Mouse (Mus musculus) brown adipose tissue, adult 24 weeks (tissue): ENCODE results near the gene Ccni. TPM values are rescaled to one million over a fixed set of nuclear protein-coding genes. Genes with fewer than 3 reads are reported as not detected.

ENCODE experiments used
- H3K27ac ChIP-seq: fragments of 200-500 bp; replicated peaks from 2 replicates; pipeline ENCODE4 v1.5.1; 2012; ENCODE audit warnings: low read depth, mild to moderate bottlenecking, low read length
- H3K4me1 ChIP-seq: fragments of 200-500 bp; 2 replicates; pipeline ENCODE4 v1.6.1; 2012; ENCODE audit warnings: low read length, mixed read lengths; ENCODE audit not compliant: control insufficient read depth, insufficient read depth, insufficient read length
- H3K4me3 ChIP-seq: fragments of 200-500 bp; 2 replicates; pipeline ENCODE4 v1.5.1; 2012; ENCODE audit warnings: low read depth, mild to moderate bottlenecking, low read length, moderate library complexity; ENCODE audit not compliant: insufficient read depth
- polyA plus RNA-seq: library from polyadenylated mRNA; stranded (reverse); fragments of >200 nt; gene quantifications from 2 replicates; pipeline ENCODE4 v1.2.4, GENCODE M21; 2012; ENCODE audit not compliant: missing spikeins, insufficient read depth, insufficient read length

The Ccni gene
- polyA plus RNA-seq = 180 and 268 TPM in 2 replicates

DNA sequence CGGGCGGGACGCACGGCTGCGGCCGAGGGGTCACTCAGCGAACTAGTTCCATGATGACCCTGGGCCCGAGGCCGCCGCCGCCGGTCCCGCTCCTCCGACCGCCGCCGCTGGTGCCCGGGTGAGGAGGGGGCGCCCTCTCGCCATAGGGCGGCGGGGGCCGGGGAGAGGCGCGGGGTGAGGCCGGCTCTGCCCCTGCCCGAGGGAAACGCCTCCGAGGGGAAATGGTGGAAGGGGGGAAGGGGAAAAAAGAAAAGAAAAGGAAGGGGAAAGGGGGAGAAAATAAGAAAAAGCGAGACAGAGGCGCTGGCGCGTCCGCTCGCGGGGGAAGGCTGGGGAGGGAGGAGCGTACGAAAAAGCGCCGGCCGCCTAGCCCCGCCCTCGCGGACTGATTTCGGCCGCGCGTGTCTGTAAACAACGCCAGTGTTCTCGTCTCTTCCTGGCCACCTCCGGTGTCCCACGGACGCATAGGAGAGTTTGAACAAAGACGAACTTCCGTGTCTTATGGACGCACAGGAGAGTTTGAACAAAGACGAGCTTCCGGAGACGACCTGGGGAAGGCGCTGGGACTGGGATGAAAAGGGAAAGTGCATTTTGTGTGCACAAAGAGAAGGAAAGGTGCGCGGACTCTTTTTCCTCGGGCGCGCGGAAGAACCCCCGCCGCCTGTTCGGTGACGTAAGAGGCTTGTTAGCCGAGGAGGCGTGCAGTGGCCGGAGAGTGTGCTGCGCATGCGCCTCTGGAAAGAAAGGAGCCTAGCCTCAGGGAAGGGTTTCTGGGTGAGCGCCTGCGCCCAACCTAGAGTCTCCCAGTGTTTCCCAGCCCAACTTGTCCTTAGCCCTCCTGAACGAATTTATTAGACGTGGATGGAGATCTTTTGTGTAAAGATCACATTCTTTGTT is at the start of gene Ccni, which contains the start of gene 2010109A12Rik:
Gene Ccni, minus strand, starts transcription at position 387 of the 897 bp plus-strand sequence.
Gene 2010109A12Rik, plus strand, starts transcription at position 410 of the 897 bp plus-strand sequence.
- H3K4me3 ChIP-seq = peak within 1 kb of the TSS; percentile 92
- H3K27ac ChIP-seq = peak within 1 kb of the TSS; percentile 99
- H3K4me1 ChIP-seq = no peaks in the 10 kb centered on the region

DNA sequence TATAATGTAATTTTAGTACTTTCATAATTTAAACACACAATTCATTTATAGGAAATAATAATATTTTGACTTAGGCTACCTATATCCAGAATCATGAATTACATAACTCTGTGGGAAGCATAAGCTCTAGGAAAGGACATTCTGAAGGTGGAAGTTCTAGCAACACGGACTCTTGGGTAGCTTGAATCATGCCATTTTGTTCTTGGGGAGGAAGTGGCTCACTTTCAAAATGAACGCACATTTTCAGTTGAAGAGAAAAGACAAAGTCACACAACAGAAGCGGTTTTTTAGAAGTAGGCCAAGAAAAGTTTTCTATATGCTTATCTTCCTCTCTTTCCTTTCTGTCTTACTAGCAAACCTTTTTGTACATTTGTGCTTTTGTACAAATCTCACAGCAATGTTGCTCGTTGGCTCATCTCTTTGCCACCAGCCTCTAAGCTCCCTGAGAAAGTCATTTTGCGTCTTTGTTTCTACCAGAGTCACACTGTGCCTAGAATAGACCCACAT is 49.5 kb upstream of the Ccni start:
- no peak overlapping the region for H3K4me3 ChIP-seq
- H3K27ac ChIP-seq = no peak overlapping the region
- H3K4me1 ChIP-seq = no peaks in the 10 kb centered on the region

DNA sequence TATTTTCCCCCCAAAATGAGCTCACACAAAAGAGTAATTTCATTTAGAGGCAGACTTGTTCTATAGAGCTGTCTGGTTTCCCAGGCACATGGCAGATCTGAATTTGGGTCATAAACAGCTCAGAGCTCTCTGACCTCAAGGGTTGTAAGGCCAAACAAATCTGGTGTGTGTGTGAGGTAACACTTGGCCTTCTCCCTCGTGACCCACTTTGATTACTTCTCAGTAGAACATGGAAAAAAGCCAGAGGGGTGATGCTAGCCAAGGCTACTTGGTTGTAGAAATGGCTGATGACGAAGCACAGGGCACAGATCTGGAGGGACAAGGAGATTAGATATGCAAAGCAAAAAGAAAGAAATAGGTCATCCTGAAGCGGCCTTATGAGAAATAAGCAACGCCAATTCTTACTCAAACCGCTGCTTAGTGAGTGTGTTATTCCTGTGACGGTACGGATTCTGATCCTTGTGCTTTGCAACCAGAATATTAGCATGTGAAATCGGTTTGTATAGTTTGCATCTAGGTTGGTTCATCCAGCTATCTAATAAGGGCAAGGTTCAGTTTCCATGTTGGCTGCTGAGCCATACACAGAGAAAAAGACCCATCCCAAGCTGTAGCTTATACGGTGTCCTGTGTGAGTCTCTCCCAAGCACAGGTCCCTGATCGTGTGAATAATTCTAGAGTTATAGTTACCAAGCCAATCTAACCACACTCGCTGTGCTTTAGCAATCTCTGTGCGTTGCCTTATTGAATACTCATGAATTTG is 44.9 kb upstream of the Ccni start:
- Histone ChIP-seq H3K4me1 (no peaks in the 10 kb centered on the region), H3K27ac (0 out of 2 replicates have a peak overlapping the region, but pooled peaks have one; percentile 1), H3K4me3 (no peak overlapping the region)

DNA sequence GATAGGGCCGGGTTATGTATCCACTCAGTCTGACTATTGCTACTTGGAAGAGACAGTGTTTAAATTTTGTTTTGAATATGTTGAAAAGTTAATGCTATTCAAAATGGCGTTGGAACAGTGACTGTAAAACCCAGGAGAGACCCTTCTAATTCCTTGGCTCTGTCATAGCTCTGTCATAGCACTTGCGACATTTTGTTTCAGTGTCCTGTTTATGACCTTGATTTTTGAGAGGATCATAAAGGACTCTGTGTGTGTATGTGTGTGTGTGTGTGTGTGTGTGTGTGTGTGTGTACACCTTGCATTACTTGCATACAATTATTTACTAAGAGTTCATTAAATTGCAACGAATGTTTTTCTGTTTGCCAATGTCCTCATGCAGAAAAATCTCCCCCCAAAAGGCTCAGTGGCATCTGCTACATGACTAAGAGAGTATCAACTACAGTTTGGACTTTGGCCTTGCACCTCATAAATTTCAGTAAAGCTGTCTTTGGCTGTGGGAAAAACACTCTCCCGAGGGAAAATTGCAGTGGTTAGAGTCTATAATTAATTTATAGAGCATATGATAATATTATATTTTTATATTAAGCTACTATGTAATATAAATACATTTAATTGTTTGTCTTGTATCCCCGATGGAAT is 43.8 kb upstream of the Ccni start:
- Histone ChIP-seq H3K27ac (no peak overlapping the region), H3K4me3 (no peak overlapping the region), H3K4me1 (no peaks in the 10 kb centered on the region)

DNA sequence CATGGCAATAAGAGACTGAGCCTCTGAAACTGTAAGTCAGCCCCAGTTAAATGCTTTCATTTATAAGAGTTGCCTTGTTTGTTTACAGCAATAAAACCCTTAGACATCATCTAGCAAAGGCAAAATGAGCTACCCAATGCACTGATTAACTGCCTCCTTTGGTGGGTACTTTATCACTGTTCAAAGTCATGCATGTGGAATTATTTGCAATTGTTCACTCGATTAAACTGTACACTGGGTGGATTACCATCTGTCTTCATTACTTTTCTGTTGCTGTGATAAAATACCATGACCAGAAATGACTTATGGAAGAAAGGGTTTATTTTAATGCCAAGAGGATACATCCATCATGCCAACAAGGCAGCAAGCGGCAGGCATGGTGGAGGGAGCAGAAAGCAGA is 39.0 kb upstream of the Ccni start:
- Histone ChIP-seq H3K4me3 (no peak overlapping the region), H3K27ac (no peak overlapping the region)

DNA sequence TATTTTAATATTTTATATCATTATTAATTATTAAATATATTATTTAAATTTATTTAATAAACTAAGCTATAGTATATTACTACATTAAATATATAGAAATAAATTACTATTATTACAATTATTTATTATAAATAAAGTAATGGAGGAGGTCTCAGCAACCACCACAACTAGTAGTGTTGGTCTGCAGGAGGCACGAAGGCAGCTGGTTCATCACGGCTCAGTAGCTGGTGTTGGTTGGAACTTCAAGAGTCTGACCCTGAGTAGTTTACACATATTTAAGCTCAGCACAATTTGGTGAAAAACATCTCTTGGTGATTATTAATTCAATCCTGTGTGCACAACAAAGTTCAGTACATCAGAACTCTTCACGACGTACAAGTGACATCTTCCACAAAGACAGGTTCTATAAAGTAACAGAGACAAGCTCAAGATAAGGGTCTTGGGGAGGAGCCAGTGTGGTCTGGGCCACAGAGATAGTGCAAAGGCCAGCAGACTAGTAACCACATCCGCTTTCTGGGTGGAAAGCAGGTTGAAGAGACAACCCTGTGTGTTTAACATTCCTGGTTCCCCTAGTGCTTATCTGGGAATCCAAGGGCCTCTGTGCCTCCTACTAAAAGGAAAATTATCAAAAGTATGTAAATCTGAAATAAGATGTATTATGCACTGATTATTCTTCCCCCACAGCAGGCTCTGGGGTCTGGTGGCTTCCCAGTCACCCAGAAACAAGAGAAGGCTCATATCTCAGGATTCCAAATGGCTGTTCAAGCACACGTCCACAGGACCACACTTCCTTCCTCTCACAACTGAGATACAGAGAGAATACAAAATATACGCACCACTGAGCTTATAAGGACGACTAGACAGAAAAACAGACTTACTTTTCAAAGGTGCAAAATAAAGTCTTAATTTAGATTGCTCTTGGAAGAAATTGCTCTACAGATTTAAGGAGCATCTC is 33.6 kb upstream of the Ccni start:
- Histone ChIP-seq H3K27ac (no peak overlapping the region), H3K4me1 (no peaks in the 10 kb centered on the region), H3K4me3 (no peak overlapping the region)

More for the DNA sequence above, 39.0 kb upstream of the Ccni start:
- H3K4me1 ChIP-seq = no peaks in the 10 kb centered on the region

DNA sequence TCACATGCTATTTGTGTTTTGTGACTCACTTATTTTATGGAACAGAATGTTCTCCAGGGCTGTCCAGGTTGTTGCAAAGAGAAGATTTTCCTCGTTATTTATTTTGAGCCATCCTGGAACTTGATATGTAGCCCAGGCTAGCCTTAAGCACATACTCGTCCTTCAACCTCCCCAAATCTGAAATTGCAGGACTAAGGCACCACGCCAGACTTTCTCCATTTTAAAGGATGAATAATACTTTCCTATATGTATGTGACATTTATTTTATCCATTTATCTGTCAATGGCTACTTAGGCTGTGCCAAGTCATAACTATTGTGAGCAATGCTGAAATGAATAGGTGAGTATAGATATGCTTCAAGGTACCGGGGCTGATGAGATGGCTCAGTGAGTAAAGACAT is 30.2 kb upstream of the Ccni start:
- Histone ChIP-seq H3K27ac (no peak overlapping the region), H3K4me1 (no peaks in the 10 kb centered on the region), H3K4me3 (no peak overlapping the region)

DNA sequence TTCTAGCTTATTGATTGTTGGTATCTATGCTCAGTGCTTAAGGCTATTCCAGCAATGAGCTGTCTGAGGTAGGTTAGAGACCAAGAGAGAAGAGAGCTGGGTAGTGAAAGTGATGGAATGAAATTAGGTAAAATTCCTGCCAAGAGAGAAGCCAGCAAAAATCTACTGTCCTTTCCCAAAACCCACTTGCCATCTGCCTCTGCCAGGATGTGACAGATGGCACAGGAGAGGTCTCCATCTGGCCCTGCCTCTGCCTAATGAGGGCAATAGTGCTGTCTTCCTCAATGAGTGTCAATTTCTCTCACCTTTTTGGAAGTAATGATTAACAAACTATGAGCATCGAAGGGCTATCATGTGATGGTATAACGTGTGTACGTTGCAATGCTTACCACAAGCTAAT is 29.6 kb upstream of the Ccni start:
- no peak overlapping the region for H3K27ac ChIP-seq

DNA sequence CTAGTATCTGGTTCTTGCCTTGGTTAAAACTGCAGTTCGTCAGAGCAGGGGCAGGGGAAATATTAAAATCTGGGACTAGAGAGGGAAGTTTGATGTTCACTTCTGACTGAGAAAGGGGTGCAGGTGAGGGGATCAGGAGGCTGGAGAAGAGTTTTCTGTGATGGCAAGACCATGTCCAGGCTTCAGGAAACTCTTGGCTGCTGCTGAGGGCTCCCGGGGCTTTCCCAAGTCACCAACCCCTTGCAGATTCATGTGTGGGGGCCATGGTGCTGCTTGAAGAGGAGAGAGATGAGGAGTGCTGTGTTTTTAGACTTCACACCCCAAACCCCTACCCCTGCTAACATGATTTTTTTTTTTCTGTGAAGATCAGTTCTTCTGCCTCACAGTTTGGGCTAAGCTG is 28.3 kb upstream of the Ccni start:
- H3K27ac ChIP-seq = no peak overlapping the region
- H3K4me3 ChIP-seq = no peak overlapping the region
- H3K4me1 ChIP-seq = no peaks in the 10 kb centered on the region

More for the DNA sequence above, 29.6 kb upstream of the Ccni start:
- Histone ChIP-seq H3K4me1 (no peaks in the 10 kb centered on the region), H3K4me3 (no peak overlapping the region)

DNA sequence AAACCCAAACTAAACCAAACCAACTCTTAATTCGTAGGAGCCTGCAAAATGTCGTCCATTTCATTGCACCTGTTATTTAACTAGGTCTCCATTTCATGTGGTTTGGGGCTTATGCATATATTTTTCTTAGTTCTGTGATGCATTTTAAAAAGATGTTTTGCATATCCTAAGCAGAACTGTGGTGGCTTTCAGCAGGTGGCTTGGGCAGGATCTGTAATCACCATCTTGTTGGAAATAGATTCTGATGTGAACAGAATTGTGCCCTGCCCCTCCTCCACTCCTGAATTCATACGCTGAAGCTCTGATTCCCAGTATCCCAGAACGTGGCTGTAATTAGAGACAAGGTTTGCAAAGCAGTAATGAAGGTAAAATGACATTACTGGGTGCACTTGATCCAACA is 27.8 kb upstream of the Ccni start:
- H3K27ac ChIP-seq = no peak overlapping the region
- H3K4me1 ChIP-seq = no peaks in the 10 kb centered on the region
- no peak overlapping the region for H3K4me3 ChIP-seq

DNA sequence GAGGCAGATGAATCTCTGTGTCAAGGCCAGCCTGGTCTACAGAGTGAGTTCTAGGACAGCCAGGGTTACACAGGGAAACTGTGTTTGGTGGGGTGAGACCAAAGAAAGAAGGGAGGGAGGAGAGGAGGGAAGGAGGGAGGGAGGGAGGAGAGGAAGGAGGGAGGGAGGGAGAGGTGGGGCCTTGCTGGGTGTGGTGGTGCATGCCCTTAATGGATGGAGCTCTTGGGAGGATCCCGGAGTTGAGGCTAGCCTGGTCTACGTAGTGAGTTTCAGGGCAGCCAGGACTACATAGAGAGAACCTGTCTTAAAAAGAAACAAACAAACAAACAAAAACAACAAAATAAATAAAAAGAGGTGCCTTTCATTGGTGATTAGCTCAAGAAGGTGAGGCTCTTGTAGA is 26.5 kb upstream of the Ccni start:
- Histone ChIP-seq H3K4me1 (no peaks in the 10 kb centered on the region), H3K4me3 (no peak overlapping the region), H3K27ac (no peak overlapping the region)

DNA sequence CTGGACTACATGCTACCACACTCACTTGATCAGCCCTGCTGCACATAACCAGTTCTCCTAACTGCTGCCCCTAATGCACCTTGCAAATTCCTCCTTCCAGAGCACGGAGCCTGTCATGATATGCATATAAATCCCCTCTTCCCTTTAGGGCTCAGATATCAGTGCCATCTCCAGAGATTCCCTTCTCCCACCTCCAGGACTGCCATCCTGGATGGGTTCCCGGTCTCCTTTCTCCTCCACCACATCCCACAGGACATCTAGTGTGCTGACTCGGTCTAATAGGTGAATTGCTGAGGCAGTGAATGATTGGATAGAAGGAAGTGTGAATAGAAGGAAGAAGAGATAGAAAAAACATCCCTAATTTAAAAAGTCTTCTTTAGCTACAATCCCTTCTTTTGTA is 25.4 kb upstream of the Ccni start:
- Histone ChIP-seq H3K4me3 (no peak overlapping the region), H3K27ac (no peak overlapping the region), H3K4me1 (no peaks in the 10 kb centered on the region)

DNA sequence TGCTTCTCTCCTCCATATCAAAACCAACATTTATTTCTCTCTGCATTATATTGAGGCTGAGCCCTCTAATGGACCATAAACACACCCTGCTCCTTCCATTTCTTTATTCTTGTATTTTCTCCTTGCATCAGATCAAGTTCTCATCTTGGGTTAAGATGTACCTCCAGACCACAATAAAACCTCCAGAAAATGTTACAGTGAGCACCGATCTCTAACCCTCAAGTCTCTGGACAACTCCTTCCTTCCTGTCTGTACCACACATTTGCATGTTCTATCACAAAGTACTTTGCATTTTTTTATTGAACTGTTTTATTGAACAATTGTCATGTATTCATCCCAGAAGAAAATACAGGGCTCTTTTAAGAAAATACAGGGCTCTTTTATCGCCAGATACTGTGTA is 23.2 kb upstream of the Ccni start:
- no peak overlapping the region for H3K4me3 ChIP-seq

DNA sequence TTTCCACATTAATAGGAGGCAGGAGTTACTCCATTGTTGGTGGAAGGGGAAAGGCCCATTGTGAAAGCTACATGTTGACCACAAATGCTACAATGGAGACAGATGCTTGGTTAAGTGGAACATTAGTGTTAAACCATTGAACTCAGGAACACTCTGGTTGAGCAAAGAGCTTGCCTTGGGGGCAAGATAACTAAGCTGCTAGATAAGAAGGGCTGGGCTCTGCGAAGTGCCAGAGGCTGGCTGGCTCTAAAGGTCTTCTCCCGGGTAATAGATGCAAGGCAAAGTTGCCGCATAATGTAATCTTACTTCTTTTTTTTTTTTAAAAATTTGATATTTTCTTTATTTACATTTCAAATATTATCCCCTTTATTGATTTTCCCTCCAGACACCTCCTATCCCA is 20.9 kb upstream of the Ccni start:
- Histone ChIP-seq H3K4me1 (no peaks in the 10 kb centered on the region), H3K4me3 (no peak overlapping the region), H3K27ac (no peak overlapping the region)

More for the DNA sequence above, 23.2 kb upstream of the Ccni start:
- no peaks in the 10 kb centered on the region for H3K4me1 ChIP-seq
- H3K27ac ChIP-seq = no peak overlapping the region
